Mouse (Mus musculus) left cerebral cortex, postnatal 4 days (tissue): ENCODE results near the gene Atp2a2. TPM values are rescaled to one million over a fixed set of nuclear protein-coding genes. Genes with fewer than 3 reads are reported as not detected.

Source experiments
- DNase-seq: peaks from one replicate; pipeline ENCODE4 v3.0.0-alpha.2; 2022
- intact Hi-C: fragments of 180-260 bp; cut with DNase I; formaldehyde crosslinking; loops from one replicate; pipeline ENCODE4 v1.15.1; 2025
- total RNA-seq, 2 experiments: library from RNA; stranded (reverse); gene quantifications; 2 replicates each; pipeline ENCODE4 v1.2.3; 2021

The Atp2a2 gene
- total RNA-seq, 2 experiments from 2014 or later, result 385 to 392 TPM

- DNase-seq, result no peak
- intact Hi-C loops, result no loop called here
These were observed 18.5 kb upstream of the Atp2a2 start for GRCm38 (mm10) chr5:122520254-122521129.

DNA sequence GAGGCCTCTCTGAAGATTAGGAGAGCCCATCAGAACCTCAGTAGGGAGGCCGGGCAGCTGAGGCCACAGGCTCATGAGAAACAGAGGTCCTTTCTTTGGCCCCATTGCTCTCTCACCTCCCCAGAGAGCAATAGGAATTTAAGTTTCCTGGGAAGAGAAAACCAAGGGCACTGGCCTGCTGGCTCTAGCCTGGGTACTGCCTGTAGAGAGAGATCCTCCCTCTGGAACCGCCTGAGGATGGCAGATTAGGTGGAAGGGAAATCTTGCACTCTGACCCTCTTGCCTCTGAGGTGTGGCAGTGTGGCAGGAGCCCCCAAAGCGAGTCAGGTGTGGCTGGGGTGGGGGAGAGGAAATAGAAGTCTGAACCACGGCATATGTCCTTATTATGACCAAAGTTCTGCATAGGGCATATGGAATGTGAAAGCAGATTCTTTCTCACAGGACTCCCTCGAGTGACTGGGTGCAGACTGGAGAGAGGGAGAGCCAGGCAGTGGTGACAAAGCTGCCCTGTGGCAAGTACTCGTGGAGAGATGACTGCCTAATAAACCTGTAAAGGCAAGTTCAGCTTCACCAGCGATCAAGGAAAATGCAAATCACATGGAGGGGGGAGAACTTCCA, 17.1 kb upstream of the Atp2a2 start:
- DNase-seq, result no peak
- intact Hi-C loops, result no loop called here

DNA sequence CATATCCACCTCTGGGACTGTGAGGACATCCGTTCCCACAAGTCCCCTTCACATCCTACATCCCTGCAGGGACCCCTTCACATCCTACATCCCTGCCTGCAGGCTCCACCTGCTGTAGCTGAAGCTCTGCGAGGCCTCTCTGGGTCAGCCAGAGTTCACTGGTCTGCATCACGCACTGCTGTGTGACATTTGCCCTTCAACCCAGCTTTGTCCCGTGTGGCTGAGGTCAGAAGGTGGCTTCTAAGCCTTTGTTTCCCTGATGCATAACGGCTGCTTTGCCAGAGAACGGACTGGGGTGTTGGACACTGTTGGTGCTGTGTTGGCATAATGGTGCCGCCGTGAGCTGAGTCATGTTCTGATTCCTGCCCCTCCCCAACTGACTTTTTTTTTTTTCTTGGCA, 16.2 kb upstream of the Atp2a2 start:
- DNase-seq, result no peak
- intact Hi-C loops, result no loop called here

DNA sequence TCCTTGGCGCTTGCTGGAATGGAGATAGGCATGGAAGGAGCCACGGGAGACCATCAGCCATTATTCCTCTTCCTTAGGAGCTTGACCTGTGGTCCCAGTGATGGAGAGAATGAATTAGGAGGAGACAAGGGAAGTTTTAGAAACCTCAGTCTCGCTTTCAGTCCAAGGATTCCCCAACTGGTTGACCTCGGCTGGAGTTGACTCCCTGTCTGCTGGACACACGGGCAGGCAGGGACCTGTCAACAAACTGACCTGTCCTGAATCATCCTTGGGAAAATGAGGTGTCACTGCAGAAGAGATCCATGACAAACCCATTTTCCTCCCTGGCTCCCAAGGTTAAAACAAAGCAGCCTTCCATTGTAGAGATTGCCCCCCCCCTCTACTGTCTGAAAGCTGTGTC, 14.9 kb upstream of the Atp2a2 start:
- no peak for DNase-seq
- intact Hi-C loops, result no loop called here

- no peak for DNase-seq
- intact Hi-C loops, result no loop called here
These were observed 14.2 kb upstream of the Atp2a2 start for GRCm38 (mm10) chr5:122516029-122516730.

DNA sequence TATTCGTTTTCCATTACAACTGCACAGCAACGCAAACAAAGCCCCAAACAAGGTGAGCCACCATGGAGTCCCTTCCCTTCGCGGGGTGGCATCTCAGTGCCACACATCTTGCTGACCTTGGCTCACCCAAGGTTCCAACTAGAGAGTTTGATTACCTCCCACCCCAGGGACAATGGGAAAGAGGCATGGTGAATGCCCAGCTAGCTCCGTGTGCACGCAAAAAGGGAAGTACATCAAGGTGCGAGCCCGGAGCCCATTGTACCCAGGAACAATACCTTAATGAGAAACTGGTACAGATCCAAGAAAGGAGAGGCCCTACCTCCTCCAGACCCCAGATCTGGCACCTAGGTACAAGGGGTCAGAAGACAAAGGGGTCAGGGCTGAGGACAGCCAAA, 12.1 kb upstream of the Atp2a2 start:
- intact Hi-C loops, result no loop called here
- no peak for DNase-seq

GRCm38 (mm10) chr5:122513421-122514126, 11.5 kb upstream of the Atp2a2 start:
- intact Hi-C loops, result no loop called here

DNA sequence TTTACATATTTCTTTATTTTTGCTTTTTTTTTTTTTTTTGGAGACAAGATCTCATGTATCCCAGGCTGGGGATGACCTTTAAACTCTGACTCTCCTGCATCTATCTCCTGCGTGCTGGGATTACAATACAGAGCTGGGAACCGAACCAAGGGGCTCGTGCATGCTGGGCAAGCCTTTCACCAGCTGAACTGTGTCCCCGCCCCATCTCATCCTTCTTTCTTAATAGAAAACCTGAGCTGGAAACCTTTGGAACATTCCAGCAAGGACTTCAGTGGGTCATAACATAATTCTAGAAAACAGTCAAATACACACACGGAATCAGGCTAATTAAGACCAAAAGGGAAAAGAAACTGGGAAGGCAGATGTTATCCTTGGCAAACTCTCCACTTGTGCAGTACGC, 10.0 kb upstream of the Atp2a2 start:
- intact Hi-C loops, result no loop called here
- no peak for DNase-seq

More at GRCm38 (mm10) chr5:122513421-122514126, 11.5 kb upstream of the Atp2a2 start:
- DNase-seq, result no peak

DNA sequence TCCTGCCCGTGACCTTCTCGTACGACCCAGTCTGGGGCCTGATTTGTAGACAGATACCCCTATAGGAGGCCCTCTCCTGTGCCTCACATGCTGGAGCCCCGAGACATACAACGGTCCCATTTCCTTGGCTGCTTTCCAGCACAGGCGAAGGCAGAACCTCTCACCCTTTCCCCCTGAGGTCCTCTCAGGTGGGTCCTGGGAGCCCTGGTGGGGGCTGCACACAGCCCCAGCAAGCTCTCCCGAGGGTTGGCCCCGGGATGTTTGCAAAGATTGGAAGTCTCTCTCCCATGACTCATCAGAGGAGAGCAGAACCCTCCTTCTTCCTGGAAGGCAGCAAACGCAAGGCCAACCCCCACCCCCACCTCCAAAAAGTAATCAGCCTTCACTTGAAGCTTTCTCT, 9.4 kb upstream of the Atp2a2 start:
- intact Hi-C loops, result no loop called here
- DNase-seq, result no peak

- DNase-seq, result peak; percentile 45
- intact Hi-C loops, result no loop called here
These were observed 8.7 kb upstream of the Atp2a2 start for GRCm38 (mm10) chr5:122510651-122511157.

DNA sequence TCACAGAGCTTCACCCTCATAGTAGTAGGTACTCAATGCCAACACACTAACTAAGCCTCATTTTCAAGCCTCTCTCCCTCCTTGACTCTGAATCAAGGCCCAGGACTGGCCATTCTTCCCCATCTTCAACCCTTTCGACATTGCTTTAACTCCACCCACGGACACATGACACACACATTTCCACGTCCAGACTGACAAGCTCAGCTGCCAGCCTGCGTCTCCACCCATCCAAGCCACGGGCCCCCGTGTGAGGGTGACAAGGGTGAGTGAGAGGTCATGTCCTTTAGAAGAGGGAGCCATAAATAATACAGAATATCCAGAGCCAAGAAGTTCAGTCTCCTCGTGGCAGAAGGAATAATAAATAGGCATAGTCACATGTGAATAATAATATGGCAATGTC, 7.6 kb upstream of the Atp2a2 start:
- intact Hi-C loops, result no loop called here
- no peak for DNase-seq

DNA sequence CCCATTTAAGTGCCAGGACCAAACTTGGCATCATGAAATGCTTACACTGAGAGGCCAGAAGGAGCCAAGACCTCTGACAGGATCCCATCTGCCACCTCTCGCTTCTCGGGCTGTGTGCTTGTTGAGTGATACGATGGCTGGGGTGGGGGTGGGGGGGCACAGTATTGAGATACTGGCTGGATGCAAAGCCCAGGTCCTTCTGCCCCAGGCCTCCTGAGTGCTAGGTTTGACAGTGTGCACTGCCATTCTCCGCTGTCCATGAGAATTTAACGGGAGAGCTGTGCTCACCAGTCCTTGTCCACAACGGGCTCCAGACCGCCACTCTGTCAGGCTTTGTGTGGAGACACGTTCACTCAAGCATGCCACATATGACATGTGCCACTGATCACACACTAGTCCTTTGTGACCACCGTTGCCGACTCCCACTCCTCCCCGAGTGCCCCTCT, 6.9 kb upstream of the Atp2a2 start:
- intact Hi-C loops, result no loop called here
- DNase-seq, result peak; percentile 65

DNA sequence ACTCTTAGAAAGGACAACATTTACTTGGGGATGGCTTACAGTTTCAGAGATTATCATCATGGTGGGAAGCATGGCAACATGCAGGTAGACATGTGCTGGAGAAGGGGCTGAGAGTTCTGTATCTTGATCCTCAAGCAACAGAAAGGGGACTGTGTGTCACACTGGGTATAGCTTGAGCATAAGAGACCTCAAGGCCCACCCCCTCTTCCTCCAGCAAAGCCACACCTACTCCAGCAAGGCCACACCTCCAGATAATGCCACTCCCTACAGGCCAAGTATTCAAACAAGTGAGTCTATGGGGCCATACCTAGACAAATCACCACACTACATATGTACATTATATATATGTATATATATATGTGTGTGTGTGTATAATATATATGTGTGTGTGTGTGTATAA, 5.4 kb upstream of the Atp2a2 start:
- intact Hi-C loops, result no loop called here
- no peak for DNase-seq

GRCm38 (mm10) chr5:122506462-122506861, 4.4 kb upstream of the Atp2a2 start:
- intact Hi-C loops, result no loop called here
- DNase-seq, result no peak

- no peak for DNase-seq
- intact Hi-C loops, result no loop called here
These were observed 3.5 kb upstream of the Atp2a2 start for GRCm38 (mm10) chr5:122505554-122505953.

- DNase-seq, result no peak
- intact Hi-C loops, result loop anchor here (5.0 kb wide), 1 partner anchor 119 kb away; no protein-coding TSS in a partner anchor
These were observed 1.7 kb upstream of the Atp2a2 start for GRCm38 (mm10) chr5:122503760-122504119.

- DNase-seq, result no peak
- intact Hi-C loops, result loop anchor here (5.0 kb wide), 1 partner anchor 119 kb away; no protein-coding TSS in a partner anchor
These were observed 1.2 kb upstream of the Atp2a2 start for GRCm38 (mm10) chr5:122503015-122503759.

- peak; percentile 60 for DNase-seq
- intact Hi-C loops, result loop anchor here (5.0 kb wide), 1 partner anchor 121 kb away; no protein-coding TSS in a partner anchor
These were observed 636 bp downstream of the Atp2a2 start for GRCm38 (mm10) chr5:122501101-122502076.

DNA sequence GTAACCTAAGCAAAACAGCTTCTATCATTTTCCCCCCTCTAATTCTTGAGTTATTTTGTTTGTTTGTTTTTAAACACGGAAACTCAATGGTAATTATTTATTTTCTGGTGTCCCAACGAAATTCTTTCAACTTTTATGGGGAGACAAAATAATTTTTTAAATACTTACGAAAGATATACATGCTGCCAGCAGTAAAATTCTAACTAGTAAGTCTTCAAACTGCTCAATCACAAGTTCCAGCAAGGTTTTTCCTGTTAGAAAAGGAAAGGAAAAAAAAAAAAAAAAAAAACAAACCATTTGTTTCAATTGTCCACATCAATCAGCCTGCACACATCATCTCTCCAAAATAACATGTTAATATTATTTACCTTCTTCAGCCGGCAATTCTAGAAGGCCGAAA, 1.5 kb downstream of the Atp2a2 start:
- intact Hi-C loops, result loop anchor here (5.0 kb wide), 1 partner anchor 122 kb away; no protein-coding TSS in a partner anchor
- no peak for DNase-seq
